Mouse (Mus musculus) layer of hippocampus, adult 8-10 months (tissue): ENCODE measurements around the gene Dst. TPM values are rescaled to one million over a fixed set of nuclear protein-coding genes. Genes with fewer than 3 reads are reported as not detected.

Experiments
- DNase-seq, 2 experiments: peaks; one replicate each; pipeline ENCODE4 v3.0.0; 2022; ENCODE audit warnings: low spot score in 2 of 2
- total RNA-seq, 4 experiments: library from RNA; stranded (reverse); gene quantifications; 2 replicates each; pipeline ENCODE4 v1.2.4; 2022

The Dst gene
- total RNA-seq, 4 experiments from 2014 or later: 211 to 239 (median 222) TPM

- DNase-seq: no peak
These were observed 19.4 kb downstream of the Dst start for GRCm38 (mm10) chr1:33927466-33927865.

- no peak for DNase-seq
These were observed 23.8 kb downstream of the Dst start for GRCm38 (mm10) chr1:33931791-33932190.

- no peak for DNase-seq
These were observed 24.2 kb downstream of the Dst start for GRCm38 (mm10) chr1:33932196-33932595.

GRCm38 (mm10) chr1:33932845-33933499, 24.9 kb downstream of the Dst start:
- peak in 1 of 2 experiments; percentile 38 for DNase-seq

- no peak for DNase-seq
These were observed 27.9 kb downstream of the Dst start for GRCm38 (mm10) chr1:33935946-33936345.

GRCm38 (mm10) chr1:33939828-33940227, 31.8 kb downstream of the Dst start:
- DNase-seq: no peak

GRCm38 (mm10) chr1:33940364-33940928, 32.4 kb downstream of the Dst start:
- DNase-seq: no peak

GRCm38 (mm10) chr1:33942638-33943037, 34.6 kb downstream of the Dst start:
- DNase-seq: no peak

GRCm38 (mm10) chr1:33943943-33944342, 35.9 kb downstream of the Dst start:
- no peak for DNase-seq

GRCm38 (mm10) chr1:33944977-33945750, 37.1 kb downstream of the Dst start:
- no peak for DNase-seq

GRCm38 (mm10) chr1:33945756-33946155, 37.7 kb downstream of the Dst start:
- no peak for DNase-seq

- peak; percentile 77 to 79 for DNase-seq
These were observed 38.8 kb downstream of the Dst start for GRCm38 (mm10) chr1:33946601-33947395.

- DNase-seq: no peak
These were observed 39.8 kb downstream of the Dst start for GRCm38 (mm10) chr1:33947838-33948237.

- DNase-seq: no peak
These were observed 40.5 kb downstream of the Dst start for GRCm38 (mm10) chr1:33948511-33948910.

GRCm38 (mm10) chr1:33955626-33956025, 47.6 kb downstream of the Dst start:
- DNase-seq: no peak

- DNase-seq: no peak
These were observed 52.4 kb downstream of the Dst start for GRCm38 (mm10) chr1:33960439-33960838.

GRCm38 (mm10) chr1:33964643-33965042, 56.6 kb downstream of the Dst start:
- DNase-seq: peak in 1 of 2 experiments; percentile 41

GRCm38 (mm10) chr1:33965824-33966223, 57.8 kb downstream of the Dst start:
- no peak for DNase-seq

- no peak for DNase-seq
These were observed 58.3 kb downstream of the Dst start for GRCm38 (mm10) chr1:33966328-33966727.

GRCm38 (mm10) chr1:33967206-33967605, 59.2 kb downstream of the Dst start:
- DNase-seq: no peak

GRCm38 (mm10) chr1:33969910-33970309, 61.9 kb downstream of the Dst start:
- no peak for DNase-seq

- no peak for DNase-seq
These were observed 66.4 kb downstream of the Dst start for GRCm38 (mm10) chr1:33974401-33974800.
